Mouse (Mus musculus) embryonic facial prominence, embryonic 10.5 days (tissue): ENCODE measurements around the gene Cdk19. TPM values are rescaled to one million over a fixed set of nuclear protein-coding genes. Genes with fewer than 3 reads are reported as not detected.
"Not testable (repeated sequence)": the region's sequence is repeated elsewhere in the genome, so short reads cannot be mapped to it uniquely, and the experiment has no call there.

Experiments used
- DNase-seq: peaks from one replicate; pipeline ENCODE4 v3.0.0-alpha.2; 2017; ENCODE audit warnings: low spot score
- H3K27ac ChIP-seq: fragments of 300-500 bp; sonication (generic); replicated peaks from 2 replicates; pipeline ENCODE4 v1.5.1; 2016; ENCODE audit warnings: mild to moderate bottlenecking
- H3K27me3 ChIP-seq: fragments of 300-500 bp; sonication (generic); replicated peaks from 2 replicates; pipeline ENCODE4 v1.6.1; 2016; ENCODE audit warnings: low read depth, mild to moderate bottlenecking; ENCODE audit not compliant: poor library complexity, severe bottlenecking
- H3K36me3 ChIP-seq: fragments of 300-500 bp; sonication (generic); replicated peaks from 2 replicates; pipeline ENCODE4 v1.6.1; 2016; ENCODE audit warnings: mild to moderate bottlenecking, moderate library complexity
- H3K4me1 ChIP-seq: fragments of 300-500 bp; sonication (generic); 2 replicates; pipeline ENCODE4 v1.6.1; 2016
- H3K4me3 ChIP-seq: fragments of 300-500 bp; sonication (generic); 2 replicates; pipeline ENCODE4 v1.5.1; 2016; ENCODE audit warnings: mild to moderate bottlenecking, moderate library complexity
- H3K9me3 ChIP-seq: fragments of 300-500 bp; sonication (generic); 2 replicates; pipeline ENCODE4 v1.6.1; 2016; ENCODE audit warnings: mild to moderate bottlenecking
- WGBS: fragments of 180-500 bp; shearing (Covaris S2); methylation state at CpG from one replicate; pipeline ENCODE4 v1.1.7; 2016; 5-methylcytosine and 5-hydroxymethylcytosine counted together
- polyA plus RNA-seq: library from polyadenylated mRNA; unstranded; fragments of >200 nt; fragmentation: Nextera tagmentation; extraction: Ambion mirVana; gene quantifications from 2 replicates; pipeline ENCODE4 v1.2.1, GENCODE M21; 2016

The Cdk19 gene
- polyA plus RNA-seq = 6.0 and 7.8 TPM in 2 replicates

GRCm38 (mm10) chr10:40339351-40339964, at the start of gene Cdk19:
Gene Cdk19 (plus strand): TSS chr10:40339564.
- Histone ChIP-seq H3K4me3 (peak within 1 kb of the TSS; percentile 18; the same call in 1 of the 2 replicates), H3K9me3 (peaks cover 2% of the 10 kb centered on the region; the same call in 1 of the 2 replicates), H3K27me3 (0 out of 2 replicates have a peak, but pooled peaks cover 5% of the 10 kb centered on the region), H3K4me1 (peaks cover 13% of the 10 kb centered on the region), H3K27ac (peak within 1 kb of the TSS; percentile 48; the same call in 1 of the 2 replicates), H3K36me3 (no peaks in the 10 kb centered on the region)
- WGBS = 42% methylated on average over 13 of the region's 13 CpGs
- DNase-seq = peak; percentile 62

DNA sequence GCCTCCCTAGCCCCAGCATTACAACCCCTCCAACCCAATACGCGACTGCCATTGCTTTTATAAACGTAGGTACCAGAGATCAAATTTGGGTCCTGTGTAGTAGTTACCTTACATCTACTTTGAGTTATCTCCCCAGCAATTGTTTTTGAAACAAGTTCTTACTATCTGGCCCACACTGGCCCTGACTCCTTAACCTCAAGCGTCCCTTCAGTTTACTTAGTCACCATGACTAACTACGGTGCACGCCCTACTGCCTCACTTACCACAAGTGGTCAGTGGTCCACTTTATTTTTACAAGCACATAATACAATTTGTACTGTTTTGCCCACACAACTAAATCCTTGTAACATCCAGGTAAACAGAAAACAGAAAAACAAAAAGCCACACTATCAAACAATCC, 46.7 kb upstream of the Cdk19 start:
- H3K4me3 ChIP-seq = no peak overlapping the region
- peaks cover 2% of the 10 kb centered on the region; the same call in 1 of the 2 replicates for H3K4me1 ChIP-seq
- H3K27ac ChIP-seq = no peak overlapping the region
- peaks cover 85% of the 10 kb centered on the region for H3K36me3 ChIP-seq
- DNase-seq = no peak
- H3K27me3 ChIP-seq = no peaks in the 10 kb centered on the region
- 89% methylated on average over 6 of the region's 6 CpGs for WGBS
- H3K9me3 ChIP-seq = no peaks in the 10 kb centered on the region

DNA sequence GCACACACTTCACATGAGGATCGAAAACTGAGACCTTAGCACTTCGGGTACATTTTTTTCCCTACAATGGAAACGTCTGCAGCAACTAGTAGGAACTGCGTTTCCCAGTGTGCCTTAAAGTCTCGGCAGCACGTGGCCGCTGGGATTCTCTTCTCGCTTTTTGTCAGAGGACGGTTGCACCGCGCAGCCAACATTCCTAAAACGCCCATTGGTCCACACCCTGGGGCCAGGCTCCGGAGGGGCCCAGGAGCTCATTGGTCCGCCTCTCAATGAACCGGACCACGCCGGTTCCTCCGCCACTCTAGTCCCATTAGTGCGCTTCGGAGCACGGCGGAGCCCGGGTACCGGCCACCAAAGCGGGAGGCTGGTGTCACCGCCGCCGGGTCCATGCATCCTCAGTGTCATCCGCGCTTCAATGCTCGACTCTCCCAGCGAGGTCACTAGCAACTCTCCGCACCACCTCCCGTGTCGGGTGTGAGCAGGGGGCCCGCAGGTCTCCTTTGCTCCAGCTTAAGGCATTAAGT, 38.7 kb upstream of the Cdk19 start:
- peak; percentile 92 for DNase-seq
- peaks cover 38% of the 10 kb centered on the region for H3K36me3 ChIP-seq

GRCm38 (mm10) chr10:40301181-40302075, 37.9 kb upstream of the Cdk19 start:
- peak; percentile 72 for DNase-seq
- H3K27me3 ChIP-seq, H3K9me3 ChIP-seq: not testable (repeated sequence)
- peaks cover 30% of the 10 kb centered on the region for H3K36me3 ChIP-seq
- peak overlapping the region; percentile 94 for H3K4me3 ChIP-seq
- peaks cover 27% of the 10 kb centered on the region for H3K4me1 ChIP-seq
- WGBS = under 1% methylated on average over 84 of the region's 91 CpGs
- H3K27ac ChIP-seq = peak overlapping the region; percentile 98

More for the DNA sequence above, 38.7 kb upstream of the Cdk19 start:
- Histone ChIP-seq H3K4me3 (peak overlapping the region; percentile 94), H3K27me3 (no peaks in the 10 kb centered on the region), H3K9me3 (no peaks in the 10 kb centered on the region), H3K27ac (peak overlapping the region; percentile 98), H3K4me1 (peaks cover 27% of the 10 kb centered on the region)
- under 1% methylated on average over 36 of the region's 36 CpGs for WGBS

DNA sequence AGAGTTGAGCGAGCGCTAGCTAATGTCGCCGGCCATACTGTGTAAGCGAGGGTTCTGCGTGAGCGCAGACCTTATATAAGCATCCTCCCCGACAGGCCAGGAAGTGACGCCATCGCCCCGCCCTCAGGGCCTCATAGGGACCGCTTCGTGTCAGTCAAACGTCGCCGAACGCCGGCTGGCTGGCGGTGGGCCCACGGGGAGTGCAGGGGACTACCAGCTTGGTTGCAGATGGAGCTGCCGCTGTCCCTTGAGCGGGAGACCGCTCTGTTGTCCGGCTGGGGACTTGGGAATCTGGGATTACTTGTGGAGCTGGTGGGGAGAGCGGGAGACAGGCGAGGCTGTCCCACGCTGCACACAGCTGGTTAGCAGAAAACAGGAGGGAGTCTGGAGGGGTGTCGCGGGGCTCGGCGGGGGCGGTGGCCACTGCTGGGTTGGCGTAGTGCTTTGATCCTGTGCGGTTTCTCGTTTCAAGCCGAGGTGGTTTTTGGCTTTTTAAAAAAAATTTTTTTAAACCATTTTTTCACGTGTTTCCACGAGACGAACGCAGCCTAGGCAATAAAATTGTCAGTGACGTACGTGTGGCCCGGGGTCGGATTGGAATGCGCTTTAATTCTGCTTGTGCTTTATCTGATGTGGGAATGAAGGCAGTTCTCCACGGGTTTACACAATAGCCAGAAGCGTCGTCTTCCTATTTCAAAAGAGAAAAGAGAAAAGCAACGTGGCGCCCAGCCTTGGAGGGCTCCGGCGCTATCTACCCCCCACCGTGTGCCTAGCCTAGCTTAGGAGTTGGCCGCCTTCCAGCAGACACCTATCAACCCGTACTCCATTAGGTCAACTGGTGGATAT, 37.0 kb upstream of the Cdk19 start, which contains the start of gene Amd1:
TSS of gene Amd1 (minus strand) at position 47 of the 846 bp plus-strand sequence.
- peaks cover 27% of the 10 kb centered on the region for H3K4me1 ChIP-seq
- peak; percentile 99 for DNase-seq
- peaks cover 8% of the 10 kb centered on the region; the same call in 1 of the 2 replicates for H3K9me3 ChIP-seq
- peak within 1 kb of the TSS; percentile 94 for H3K4me3 ChIP-seq
- peak within 1 kb of the TSS; percentile 98 for H3K27ac ChIP-seq
- WGBS = under 1% methylated on average over 55 of the region's 55 CpGs
- peaks cover 22% of the 10 kb centered on the region for H3K36me3 ChIP-seq
- H3K27me3 ChIP-seq = no peaks in the 10 kb centered on the region

DNA sequence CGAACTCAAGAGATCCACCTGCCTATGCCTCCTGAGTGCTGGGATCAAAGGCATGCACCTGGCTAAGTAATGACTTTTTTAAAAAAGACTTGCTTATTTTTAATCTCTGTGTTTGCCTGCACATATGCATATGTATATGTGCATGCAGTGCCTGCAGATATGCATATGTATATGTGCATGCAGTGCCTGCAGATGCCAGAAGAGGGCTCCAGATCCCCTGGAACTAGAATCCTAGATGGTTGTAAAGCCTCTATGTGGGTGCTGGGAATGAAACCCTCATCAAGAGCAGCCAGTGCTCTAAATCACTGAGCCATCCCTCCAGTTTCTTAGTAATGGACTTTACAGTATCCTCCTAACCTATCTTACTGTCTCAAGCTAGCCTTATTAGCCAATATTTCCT, 33.4 kb upstream of the Cdk19 start:
- peaks cover 5% of the 10 kb centered on the region; the same call in 1 of the 2 replicates for H3K4me1 ChIP-seq
- no peak for DNase-seq
- H3K36me3 ChIP-seq = no peaks in the 10 kb centered on the region
- H3K27ac ChIP-seq = no peak overlapping the region
- no peaks in the 10 kb centered on the region for H3K27me3 ChIP-seq
- H3K9me3 ChIP-seq = peaks cover 8% of the 10 kb centered on the region; the same call in 1 of the 2 replicates
- 87% methylated on average over 1 of the region's 1 CpGs for WGBS
- H3K4me3 ChIP-seq = no peak overlapping the region

GRCm38 (mm10) chr10:40307826-40308583, 31.4 kb upstream of the Cdk19 start:
- no peaks in the 10 kb centered on the region for H3K27me3 ChIP-seq
- no peaks in the 10 kb centered on the region for H3K36me3 ChIP-seq
- H3K27ac ChIP-seq = no peak overlapping the region
- 67% methylated on average over 4 of the region's 4 CpGs for WGBS
- no peak overlapping the region for H3K4me3 ChIP-seq
- DNase-seq = no peak
- H3K4me1 ChIP-seq = peaks cover 9% of the 10 kb centered on the region; the same call in 1 of the 2 replicates
- H3K9me3 ChIP-seq = peaks cover 8% of the 10 kb centered on the region; the same call in 1 of the 2 replicates

- peak; percentile 29 for DNase-seq
- no peaks in the 10 kb centered on the region for H3K27me3 ChIP-seq
- peaks cover 8% of the 10 kb centered on the region; the same call in 1 of the 2 replicates for H3K9me3 ChIP-seq
- no peak overlapping the region for H3K4me3 ChIP-seq
- WGBS = 55% methylated on average over 6 of the region's 6 CpGs
- H3K4me1 ChIP-seq = peaks cover 11% of the 10 kb centered on the region; the same call in 1 of the 2 replicates
- H3K36me3 ChIP-seq = no peaks in the 10 kb centered on the region
- no peak overlapping the region for H3K27ac ChIP-seq
Measured at GRCm38 (mm10) chr10:40309884-40310635, 29.3 kb upstream of the Cdk19 start.

DNA sequence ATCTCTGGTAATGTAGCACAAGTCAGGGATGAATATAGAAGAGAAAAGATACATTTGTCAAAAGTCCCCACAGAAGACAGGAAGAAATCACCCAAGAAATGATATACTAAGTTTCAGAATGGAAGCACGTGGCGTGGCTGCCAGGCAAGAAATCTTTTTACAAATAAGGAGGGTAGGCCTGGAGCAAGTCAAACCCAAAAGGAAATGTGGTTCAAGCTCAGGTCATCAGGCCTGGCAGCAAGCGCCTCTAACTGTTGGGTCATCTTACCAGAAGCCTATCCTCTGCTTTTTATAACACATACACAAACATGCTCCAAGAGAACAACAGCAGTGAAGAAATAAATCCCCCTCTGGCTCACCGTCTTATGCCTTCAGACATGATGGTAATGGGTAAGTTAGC, 26.6 kb upstream of the Cdk19 start:
- 77% methylated on average over 4 of the region's 4 CpGs for WGBS
- Histone ChIP-seq H3K27me3 (no peaks in the 10 kb centered on the region), H3K9me3 (no peaks in the 10 kb centered on the region), H3K4me1 (peaks cover 16% of the 10 kb centered on the region), H3K4me3 (no peak overlapping the region), H3K27ac (no peak overlapping the region), H3K36me3 (no peaks in the 10 kb centered on the region)
- DNase-seq = no peak

DNA sequence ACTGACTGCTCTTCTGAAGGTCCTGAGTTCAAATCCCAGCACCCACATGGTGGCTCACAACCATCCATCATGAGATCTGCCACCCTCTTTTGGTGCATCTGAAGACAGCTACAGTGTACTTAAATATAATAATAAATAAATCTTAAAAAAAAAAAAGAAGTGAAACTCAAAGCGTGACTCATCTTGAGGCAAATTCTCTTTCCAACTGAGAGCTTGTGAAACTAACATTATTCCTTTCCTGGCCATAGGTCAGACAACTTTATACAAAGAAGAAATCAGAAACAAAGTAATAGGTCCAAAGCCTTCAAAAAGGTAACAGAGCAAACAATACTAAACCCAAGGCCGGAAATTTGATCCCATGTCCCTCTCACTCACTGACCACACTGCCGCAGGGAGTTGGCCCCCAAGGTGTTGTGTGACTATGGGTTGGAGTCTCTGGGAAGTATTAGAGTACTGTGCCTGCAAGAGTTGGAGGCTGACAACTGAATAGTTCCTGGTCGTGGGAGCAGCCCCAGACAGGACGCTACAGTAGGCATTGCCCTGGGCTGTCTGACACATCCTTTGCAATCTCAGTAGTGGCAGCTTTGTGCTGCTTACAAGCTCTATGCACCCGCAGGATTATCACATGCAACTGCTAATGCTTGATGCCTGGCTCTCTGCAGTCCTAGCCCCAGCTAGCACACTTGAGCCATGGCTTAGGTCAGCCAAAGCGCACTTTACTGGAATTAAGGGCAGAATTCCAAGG, 22.4 kb upstream of the Cdk19 start:
- Histone ChIP-seq H3K27ac (no peak overlapping the region), H3K27me3 (no peaks in the 10 kb centered on the region), H3K9me3 (peaks cover 5% of the 10 kb centered on the region; the same call in 1 of the 2 replicates), H3K4me3 (no peak overlapping the region), H3K4me1 (peaks cover 14% of the 10 kb centered on the region), H3K36me3 (no peaks in the 10 kb centered on the region)
- 55% methylated on average over 7 of the region's 7 CpGs for WGBS
- no peak for DNase-seq
